In genomic region chr3:27605613-27606012, GRCm38 (mm10) we compare ENCODE assay signal across 25 mouse cellular contexts.
DNase-seq lines count a peak whose midpoint lies in the region; ATAC-seq and TF ChIP-seq lines count a peak whose summit lies in the region.
"Had no signal": no experiment of that assay in that cellular context is flagged by ENCODE, and none has a peak within 500 bp of the region (broad histone marks: within the 10 kb centered on the region; RNA-seq: fewer than 3 reads in every experiment).

No protein-coding gene starts in this region.

- no peak for TF ChIP-seq POLR2A in lung, adult 2 months (IDR thresholded peaks at IDR 0.05; ENCODE audit: borderline replicate concordance, extremely low read depth, low read depth, low read length)

- H3K4me1 ChIP-seq in midbrain, embryonic 11.5 days (ENCODE audit: control insufficient read depth, insufficient read depth, low read length): 0 out of 2 replicates have a peak, but pooled peaks cover 2% of the 10 kb centered on the region
- H3K4me1 ChIP-seq in midbrain, embryonic 13.5 days (replicated peaks): peaks cover 6% of the 10 kb centered on the region
- H3K4me1 ChIP-seq in lung, adult 2 months (ENCODE audit: control insufficient read depth, insufficient read depth, low read length): peaks cover 18% of the 10 kb centered on the region

- no peak overlapping the region for H3K4me2 ChIP-seq in midbrain, embryonic 11.5 days
- no peak overlapping the region for H3K4me2 ChIP-seq in midbrain, embryonic 13.5 days (replicated peaks)
- H3K4me2 ChIP-seq: heart, embryonic 15.5 days; hindbrain, embryonic 14.5 days; neural tube, embryonic 13.5 days had no signal

- no peak overlapping the region for H3K27ac ChIP-seq in midbrain, embryonic 11.5 days (ENCODE audit: low read depth, low read length)
- no peak overlapping the region for H3K27ac ChIP-seq in midbrain, embryonic 13.5 days
- H3K27ac ChIP-seq: heart, adult 2 months; hindbrain, embryonic 14.5 days; kidney, postnatal 0 days had no signal

- H3K9me3 ChIP-seq in midbrain, embryonic 11.5 days (ENCODE audit: control insufficient read depth, low read length): no peaks in the 10 kb centered on the region
- no peaks in the 10 kb centered on the region for H3K9me3 ChIP-seq in midbrain, embryonic 13.5 days
- H3K9me3 ChIP-seq: heart, embryonic 15.5 days; neural tube, embryonic 13.5 days had no signal

- WGBS in midbrain, embryonic 11.5 days: 94% methylated on average over 4 of the region's 4 CpGs
- 90% methylated on average over 4 of the region's 4 CpGs for WGBS in midbrain, embryonic 13.5 days
- WGBS in lung, adult 2 months: 75% methylated on average over 4 of the region's 4 CpGs

- no peak for ATAC-seq in midbrain, embryonic 11.5 days (ENCODE audit: low FRiP score)
- no peak for ATAC-seq in midbrain, embryonic 13.5 days
- ATAC-seq in granulocyte monocyte progenitor cell, adult 5-6 weeks (replicated peaks; ENCODE audit: poor library complexity, severe bottlenecking): peak; percentile 62
- ATAC-seq: forebrain, embryonic 14.5 days; inflammation-experienced regulatory T-cells, adult 6 months had no signal

- H3K36me3 ChIP-seq in midbrain, embryonic 11.5 days (ENCODE audit: control insufficient read depth, insufficient read depth, low read length): no peaks in the 10 kb centered on the region
- H3K36me3 ChIP-seq in midbrain, embryonic 13.5 days: no peaks in the 10 kb centered on the region
- H3K36me3 ChIP-seq: heart, embryonic 15.5 days; neural tube, embryonic 13.5 days had no signal

- no peak overlapping the region for H3K9ac ChIP-seq in midbrain, embryonic 11.5 days (ENCODE audit: low read length)
- no peak overlapping the region for H3K9ac ChIP-seq in midbrain, embryonic 13.5 days (replicated peaks)
- H3K9ac ChIP-seq: heart, embryonic 15.5 days; hindbrain, embryonic 14.5 days; neural tube, embryonic 13.5 days had no signal

- H3K27me3 ChIP-seq in midbrain, embryonic 11.5 days (ENCODE audit: control insufficient read depth, insufficient read depth, low read length): no peaks in the 10 kb centered on the region
- H3K27me3 ChIP-seq in midbrain, embryonic 13.5 days: no peaks in the 10 kb centered on the region
- H3K27me3 ChIP-seq: heart, embryonic 15.5 days; neural tube, embryonic 13.5 days had no signal

- H3K4me3 ChIP-seq in midbrain, embryonic 11.5 days (ENCODE audit: low read depth, low read length): no peak overlapping the region
- H3K4me3 ChIP-seq in midbrain, embryonic 13.5 days (replicated peaks): no peak overlapping the region
- H3K4me3 ChIP-seq in lung, adult 2 months (replicated peaks; ENCODE audit: extremely low read depth, low read depth, low read length): no peak overlapping the region
- H3K4me3 ChIP-seq: heart, adult 2 months; heart, embryonic 15.5 days; neural tube, embryonic 13.5 days had no signal

- DNase-seq in adrenal gland, adult (ENCODE audit: inconsistent age in 2 of 2, low spot score in 1 of 2): peak; percentile 39 to 87
- DNase-seq in adrenal gland, postnatal 25 days: no peak
- peak; percentile 73 for DNase-seq in midbrain, embryonic 11.5 days (ENCODE audit: low spot score, missing footprints)
- no peak for DNase-seq in lung, adult 2 months
- DNase-seq in gastrocnemius, postnatal 10 days: no peak
- DNase-seq: cerebellum, adult 9-10 months; gastrocnemius, postnatal 14 days; heart, adult 2 months; heart, postnatal 36 days; kidney, adult 2 months; layer of hippocampus, adult 9-11 months; lung, adult 18-20 months; lung, postnatal 14 days; midbrain, embryonic 14.5 days; right cerebral cortex, adult 18-20 months; right cerebral cortex, postnatal 4 days; thymus, postnatal 14 days had no signal

- TF ChIP-seq CTCF in lung, adult 2 months (IDR thresholded peaks at IDR 0.05; ENCODE audit: insufficient read depth, low read length): no peak

Comparison
In these comparisons a context has a peak if more than half of its experiments do, and no peak if none do; other contexts are left out.
1. DNase-seq: peak in adrenal gland, adult (2 of 2) and midbrain, embryonic 11.5 days (single experiment); none in adrenal gland, postnatal 25 days (single experiment), lung, adult 2 months (single experiment) and gastrocnemius, postnatal 10 days (single experiment).